In the genomic region with DNA sequence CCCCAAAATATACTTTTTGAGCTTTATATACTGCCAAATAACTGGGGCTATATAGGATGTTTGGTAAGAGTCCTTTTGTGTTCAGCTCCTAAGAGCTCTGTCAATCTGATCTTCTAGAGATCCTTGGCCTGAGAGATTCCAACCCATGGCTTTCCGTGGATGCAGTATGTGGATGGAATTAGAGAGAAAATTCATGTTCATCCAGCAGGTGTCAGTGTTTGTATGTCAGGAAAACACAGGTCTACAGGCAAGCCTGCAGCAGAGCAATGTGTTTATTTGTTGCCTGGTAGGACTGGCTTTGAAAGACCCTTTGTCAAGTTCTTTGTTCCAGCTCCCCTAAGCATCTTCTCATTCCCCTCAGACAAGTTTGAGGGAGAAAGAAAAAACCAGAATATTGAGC, we compare ENCODE assay signal across 11 mouse cellular contexts. TPM values are rescaled to one million over a fixed set of nuclear protein-coding genes. Genes with fewer than 3 reads are reported as not detected.
DNase-seq lines count a peak whose midpoint lies in the region; ATAC-seq lines count a peak whose summit lies in the region.
"Had no signal": no experiment of that assay in that cellular context is flagged by ENCODE, and none has a peak within 500 bp of the region (broad histone marks: within the 10 kb centered on the region; RNA-seq: fewer than 3 reads in every experiment).

No protein-coding gene starts in this region.

- no peak overlapping the region for H3K4me2 ChIP-seq in midbrain, embryonic 11.5 days
- no peak overlapping the region for H3K4me2 ChIP-seq in midbrain, embryonic 13.5 days (replicated peaks)
- H3K4me2 ChIP-seq in neural tube, embryonic 14.5 days (ENCODE audit: low read depth, low read length): no peak overlapping the region
- H3K4me2 ChIP-seq in forebrain, embryonic 12.5 days: no peak overlapping the region

- H3K27me3 ChIP-seq in midbrain, embryonic 11.5 days (ENCODE audit: control insufficient read depth, insufficient read depth, low read length): no peaks in the 10 kb centered on the region
- no peaks in the 10 kb centered on the region for H3K27me3 ChIP-seq in midbrain, embryonic 13.5 days
- no peaks in the 10 kb centered on the region for H3K27me3 ChIP-seq in neural tube, embryonic 14.5 days (ENCODE audit: control insufficient read depth, insufficient read depth, low read length)
- H3K27me3 ChIP-seq in forebrain, embryonic 12.5 days: no peaks in the 10 kb centered on the region

- no peak overlapping the region for H3K4me3 ChIP-seq in midbrain, embryonic 11.5 days (ENCODE audit: low read depth, low read length)
- no peak overlapping the region for H3K4me3 ChIP-seq in midbrain, embryonic 13.5 days (replicated peaks)
- no peak overlapping the region for H3K4me3 ChIP-seq in neural tube, embryonic 14.5 days (ENCODE audit: low read depth, low read length)
- no peak overlapping the region for H3K4me3 ChIP-seq in forebrain, embryonic 12.5 days (replicated peaks)
- H3K4me3 ChIP-seq: erythroblast, embryonic 14.5 days had no signal

- DNase-seq in heart, postnatal 10 days: peak; percentile 44 to 65
- DNase-seq in heart, postnatal 25 days (ENCODE audit: low spot score): no peak
- DNase-seq in midbrain, embryonic 11.5 days (ENCODE audit: low spot score, missing footprints): peak; percentile 88
- peak; percentile 53 for DNase-seq in embryo, embryonic 10.5 days (ENCODE audit: low spot score)
- no peak for DNase-seq in right cerebral cortex, postnatal 10 days (ENCODE audit: low spot score in 2 of 2)

- no peak overlapping the region for H3K27ac ChIP-seq in midbrain, embryonic 11.5 days (ENCODE audit: low read depth, low read length)
- no peak overlapping the region for H3K27ac ChIP-seq in midbrain, embryonic 13.5 days
- no peak overlapping the region for H3K27ac ChIP-seq in neural tube, embryonic 14.5 days (ENCODE audit: low read depth, low read length)
- H3K27ac ChIP-seq in forebrain, embryonic 12.5 days: no peak overlapping the region

- intact Hi-C loops in heart, postnatal 10 days (cut with DNase I): loop anchor here (2.0 kb wide), 2 partner anchors 180 to 316 kb away; no protein-coding TSS in a partner anchor
- intact Hi-C loops in heart, postnatal 25 days (cut with DNase I): loop anchor here (5.0 kb wide), 2 partner anchors 179 to 314 kb away; a partner anchor contains a TSS

- H3K36me3 ChIP-seq in midbrain, embryonic 11.5 days (ENCODE audit: control insufficient read depth, insufficient read depth, low read length): peaks cover 9% of the 10 kb centered on the region; the same call in 1 of the 2 replicates
- peaks cover 56% of the 10 kb centered on the region for H3K36me3 ChIP-seq in midbrain, embryonic 13.5 days
- peaks cover 45% of the 10 kb centered on the region for H3K36me3 ChIP-seq in neural tube, embryonic 14.5 days (ENCODE audit: control insufficient read depth, insufficient read depth, low read length)
- peaks cover 68% of the 10 kb centered on the region for H3K36me3 ChIP-seq in forebrain, embryonic 12.5 days (replicated peaks)

- no peaks in the 10 kb centered on the region for H3K9me3 ChIP-seq in midbrain, embryonic 11.5 days (ENCODE audit: control insufficient read depth, low read length)
- H3K9me3 ChIP-seq in midbrain, embryonic 13.5 days: no peaks in the 10 kb centered on the region
- no peaks in the 10 kb centered on the region for H3K9me3 ChIP-seq in neural tube, embryonic 14.5 days (ENCODE audit: control insufficient read depth, low read length)
- H3K9me3 ChIP-seq in forebrain, embryonic 12.5 days: no peaks in the 10 kb centered on the region

- no peak for ATAC-seq in midbrain, embryonic 11.5 days (ENCODE audit: low FRiP score)
- no peak for ATAC-seq in midbrain, embryonic 13.5 days
- peak; percentile 41; the same call in 1 of the 2 replicates for ATAC-seq in neural tube, embryonic 14.5 days (ENCODE audit: low read depth)
- no peak for ATAC-seq in forebrain, embryonic 12.5 days (ENCODE audit: low FRiP score)

- no peaks in the 10 kb centered on the region for H3K4me1 ChIP-seq in midbrain, embryonic 11.5 days (ENCODE audit: control insufficient read depth, insufficient read depth, low read length)
- no peaks in the 10 kb centered on the region for H3K4me1 ChIP-seq in midbrain, embryonic 13.5 days (replicated peaks)
- H3K4me1 ChIP-seq in neural tube, embryonic 14.5 days (ENCODE audit: control insufficient read depth, insufficient read depth, low read length): no peaks in the 10 kb centered on the region
- H3K4me1 ChIP-seq in forebrain, embryonic 12.5 days: no peaks in the 10 kb centered on the region

- WGBS in midbrain, embryonic 11.5 days: 41% methylated on average over 1 of the region's 1 CpGs
- 51% methylated on average over 1 of the region's 1 CpGs for WGBS in midbrain, embryonic 13.5 days
- 41% methylated on average over 1 of the region's 1 CpGs for WGBS in neural tube, embryonic 14.5 days
- 54% methylated on average over 1 of the region's 1 CpGs for WGBS in forebrain, embryonic 12.5 days

- H3K9ac ChIP-seq in midbrain, embryonic 11.5 days (ENCODE audit: low read length): no peak overlapping the region
- no peak overlapping the region for H3K9ac ChIP-seq in midbrain, embryonic 13.5 days (replicated peaks)
- H3K9ac ChIP-seq in neural tube, embryonic 14.5 days (replicated peaks; ENCODE audit: low read depth, low read length): no peak overlapping the region
- H3K9ac ChIP-seq in forebrain, embryonic 12.5 days: no peak overlapping the region

RNA-seq across cellular contexts. Expression of a gene that starts 6.7 kb away (rescaled TPM):
- total RNA-seq in heart, postnatal 10 days (2021): 10 to 100 TPM in 1 of 2 experiments, 1 to 10 TPM in 1; 8.8 to 11.1 TPM
- 1 to 10 TPM; 4.9 to 5.7 TPM for total RNA-seq in heart, postnatal 25 days (2021)
- polyA plus RNA-seq in midbrain, embryonic 11.5 days (2014; fragmentation: Nextera tagmentation; extraction: Ambion mirVana): 13.2 and 13.8 TPM in 2 replicates
- 17.3 and 21.2 TPM in 2 replicates for polyA plus RNA-seq in midbrain, embryonic 13.5 days (2015; fragmentation: Nextera tagmentation; extraction: Ambion mirVana)
- 14.3 and 16.3 TPM in 2 replicates for polyA plus RNA-seq in neural tube, embryonic 14.5 days (2014; fragmentation: Nextera tagmentation; extraction: Ambion mirVana)
- 28.9 and 30.5 TPM in 2 replicates for polyA plus RNA-seq in forebrain, embryonic 12.5 days (2016; fragmentation: Nextera tagmentation; extraction: Ambion mirVana)

RNA-seq across cellular contexts. Expression of a gene that starts 17.8 kb away (rescaled TPM):
- not detected for total RNA-seq in heart, postnatal 10 days (2021)
- total RNA-seq in heart, postnatal 25 days (2021): not detected
- polyA plus RNA-seq in midbrain, embryonic 11.5 days (2014; fragmentation: Nextera tagmentation; extraction: Ambion mirVana): 0.05 and 0.15 TPM in 2 replicates
- 0.71 and 1.1 TPM in 2 replicates for polyA plus RNA-seq in midbrain, embryonic 13.5 days (2015; fragmentation: Nextera tagmentation; extraction: Ambion mirVana)
- 0.40 and 0.59 TPM in 2 replicates for polyA plus RNA-seq in neural tube, embryonic 14.5 days (2014; fragmentation: Nextera tagmentation; extraction: Ambion mirVana)
- polyA plus RNA-seq in forebrain, embryonic 12.5 days (2016; fragmentation: Nextera tagmentation; extraction: Ambion mirVana): 2.1 and 2.9 TPM in 2 replicates
- total RNA-seq: hematopoietic stem cell, adult 5-6 weeks had no signal
- polyA plus RNA-seq: erythroblast, embryonic 14.5 days; liver, embryonic 16.5 days had no signal

RNA-seq across cellular contexts. Expression of a gene that starts 22.5 kb away (rescaled TPM):
- not detected for total RNA-seq in heart, postnatal 10 days (2021)
- total RNA-seq in heart, postnatal 25 days (2021): not detected
- polyA plus RNA-seq in midbrain, embryonic 11.5 days (2014; fragmentation: Nextera tagmentation; extraction: Ambion mirVana): not detected in 2 replicates
- polyA plus RNA-seq in midbrain, embryonic 13.5 days (2015; fragmentation: Nextera tagmentation; extraction: Ambion mirVana): not detected in 2 replicates
- polyA plus RNA-seq in neural tube, embryonic 14.5 days (2014; fragmentation: Nextera tagmentation; extraction: Ambion mirVana): not detected in 2 replicates
- not detected in 2 replicates for polyA plus RNA-seq in forebrain, embryonic 12.5 days (2016; fragmentation: Nextera tagmentation; extraction: Ambion mirVana)
- total RNA-seq: hematopoietic stem cell, adult 5-6 weeks had no signal
- polyA plus RNA-seq: erythroblast, embryonic 14.5 days; liver, embryonic 16.5 days had no signal

RNA-seq across cellular contexts. Expression of a gene that starts 32.9 kb away (rescaled TPM):
- total RNA-seq in heart, postnatal 10 days (2021): 100 to 1,000 TPM; 184 to 197 TPM
- total RNA-seq in heart, postnatal 25 days (2021): 100 to 1,000 TPM; 248 to 268 TPM
- 77.3 and 88.8 TPM in 2 replicates for polyA plus RNA-seq in midbrain, embryonic 11.5 days (2014; fragmentation: Nextera tagmentation; extraction: Ambion mirVana)
- polyA plus RNA-seq in midbrain, embryonic 13.5 days (2015; fragmentation: Nextera tagmentation; extraction: Ambion mirVana): 55.7 and 64.9 TPM in 2 replicates
- polyA plus RNA-seq in neural tube, embryonic 14.5 days (2014; fragmentation: Nextera tagmentation; extraction: Ambion mirVana): 69.6 and 74.9 TPM in 2 replicates
- 67.3 and 72.9 TPM in 2 replicates for polyA plus RNA-seq in forebrain, embryonic 12.5 days (2016; fragmentation: Nextera tagmentation; extraction: Ambion mirVana)

RNA-seq across cellular contexts. Expression of a gene that starts 44.8 kb away (rescaled TPM):
- total RNA-seq in heart, postnatal 10 days (2021): under 1 TPM; 0.27 to 0.74 TPM
- under 1 TPM; 0.10 to 0.61 TPM for total RNA-seq in heart, postnatal 25 days (2021)
- polyA plus RNA-seq in midbrain, embryonic 11.5 days (2014; fragmentation: Nextera tagmentation; extraction: Ambion mirVana): 0.62 and 1.1 TPM in 2 replicates
- polyA plus RNA-seq in midbrain, embryonic 13.5 days (2015; fragmentation: Nextera tagmentation; extraction: Ambion mirVana): 1.4 and 1.9 TPM in 2 replicates
- 3.0 and 4.0 TPM in 2 replicates for polyA plus RNA-seq in neural tube, embryonic 14.5 days (2014; fragmentation: Nextera tagmentation; extraction: Ambion mirVana)
- polyA plus RNA-seq in forebrain, embryonic 12.5 days (2016; fragmentation: Nextera tagmentation; extraction: Ambion mirVana): 1.3 TPM in 2 replicates

Comparison
In these comparisons a context has a peak if more than half of its experiments do, and no peak if none do; other contexts are left out.
1. DNase-seq: peak in heart, postnatal 10 days (2 of 2), midbrain, embryonic 11.5 days (single experiment) and embryo, embryonic 10.5 days (single experiment); none in heart, postnatal 25 days (single experiment) and right cerebral cortex, postnatal 10 days (0 of 2).